Mouse (Mus musculus): ENCODE measurements around the gene Tssc4. TPM values are rescaled to one million over a fixed set of nuclear protein-coding genes. Genes with fewer than 3 reads are reported as not detected.

Gene Tssc4
- polyA plus RNA-seq, 1 experiment from 2014 or later: 109 TPM

Other genes starting within 250 kb of the Tssc4 start
- gene Th, start 138.1 kb upstream of the Tssc4 start, polyA plus RNA-seq (2015; fragmentation: Nextera tagmentation; extraction: Ambion mirVana): 6.4 TPM in 2 replicates
- 0.40 and 0.98 TPM in 2 replicates for gene Ascl2, start 100.0 kb upstream of the Tssc4 start, polyA plus RNA-seq (2015; fragmentation: Nextera tagmentation; extraction: Ambion mirVana)
- 0.32 and 0.53 TPM in 2 replicates for gene Tspan32, start 64.2 kb upstream of the Tssc4 start, polyA plus RNA-seq (2015; fragmentation: Nextera tagmentation; extraction: Ambion mirVana)
- gene Cd81, start 16.5 kb upstream of the Tssc4 start, polyA plus RNA-seq (2015; fragmentation: Nextera tagmentation; extraction: Ambion mirVana): 319 and 342 TPM in 2 replicates
- 1.1 and 1.2 TPM in 2 replicates for gene Trpm5, start 25.4 kb downstream of the Tssc4 start, polyA plus RNA-seq (2015; fragmentation: Nextera tagmentation; extraction: Ambion mirVana)
- 1.0 and 1.1 TPM in 2 replicates for gene Kcnq1, start 37.1 kb downstream of the Tssc4 start, polyA plus RNA-seq (2015; fragmentation: Nextera tagmentation; extraction: Ambion mirVana)

Data from forebrain, embryonic 16.5 days (tissue).